Mouse (Mus musculus): ENCODE data around the gene Pdlim4. TPM values are rescaled to one million over a fixed set of nuclear protein-coding genes. Genes with fewer than 3 reads are reported as not detected.
"Not testable (repeated sequence)": the region's sequence is repeated elsewhere in the genome, so short reads cannot be mapped to it uniquely, and the experiment has no call there.

Gene Pdlim4
- polyA plus RNA-seq, 1 experiment from 2014 or later, result 44.8 TPM

- H3K9ac ChIP-seq (ENCODE audit: low read length), result no peak overlapping the region
- H3K4me3 ChIP-seq (ENCODE audit: low read depth, low read length), result no peak overlapping the region
- no peaks in the 10 kb centered on the region for H3K4me1 ChIP-seq (ENCODE audit: control insufficient read depth, insufficient read depth, low read length)
- ATAC-seq (no peak), DNase-seq (ENCODE audit: low spot score) (no peak)
- no peak overlapping the region for H3K27ac ChIP-seq (ENCODE audit: low read depth, low read length)
- H3K4me2 ChIP-seq (ENCODE audit: low read length), result no peak overlapping the region
- no peaks in the 10 kb centered on the region for H3K36me3 ChIP-seq (ENCODE audit: control insufficient read depth, insufficient read depth, low read length)
- H3K9me3 ChIP-seq (replicated peaks; ENCODE audit: control insufficient read depth, low read length), result no peaks in the 10 kb centered on the region
- WGBS, result 82% methylated on average over 11 of the region's 11 CpGs
- no peaks in the 10 kb centered on the region for H3K27me3 ChIP-seq (replicated peaks; ENCODE audit: control insufficient read depth, insufficient read depth, low read length)
These were observed 61.1 kb downstream of the Pdlim4 start for GRCm38 (mm10) chr11:54007717-54008116.

- Histone ChIP-seq H3K9me3 (replicated peaks; ENCODE audit: control insufficient read depth, low read length) (no peaks in the 10 kb centered on the region), H3K4me1 (ENCODE audit: control insufficient read depth, insufficient read depth, low read length) (no peaks in the 10 kb centered on the region), H3K27ac (ENCODE audit: low read depth, low read length) (no peak overlapping the region), H3K36me3 (ENCODE audit: control insufficient read depth, insufficient read depth, low read length) (no peaks in the 10 kb centered on the region), H3K9ac (ENCODE audit: low read length) (no peak overlapping the region), H3K4me3 (ENCODE audit: low read depth, low read length) (no peak overlapping the region), H3K4me2 (ENCODE audit: low read length) (no peak overlapping the region), H3K27me3 (replicated peaks; ENCODE audit: control insufficient read depth, insufficient read depth, low read length) (no peaks in the 10 kb centered on the region)
- 83% methylated on average over 4 of the region's 4 CpGs for WGBS
- no peak for ATAC-seq
- no peak for DNase-seq (ENCODE audit: low spot score)
These were observed 61.9 kb downstream of the Pdlim4 start for GRCm38 (mm10) chr11:54006901-54007300.

- H3K9ac ChIP-seq (ENCODE audit: low read length); H3K4me3 ChIP-seq (ENCODE audit: low read depth, low read length); H3K27me3 ChIP-seq (replicated peaks; ENCODE audit: control insufficient read depth, insufficient read depth, low read length); DNase-seq (ENCODE audit: low spot score); H3K27ac ChIP-seq (ENCODE audit: low read depth, low read length); H3K9me3 ChIP-seq (replicated peaks; ENCODE audit: control insufficient read depth, low read length); H3K4me2 ChIP-seq (ENCODE audit: low read length); H3K36me3 ChIP-seq (ENCODE audit: control insufficient read depth, insufficient read depth, low read length); ATAC-seq; H3K4me1 ChIP-seq (ENCODE audit: control insufficient read depth, insufficient read depth, low read length): not testable (repeated sequence)
- 82% methylated on average over 5 of the region's 5 CpGs for WGBS
These were observed 62.5 kb downstream of the Pdlim4 start for GRCm38 (mm10) chr11:54006362-54006761.

Other genes starting within 250 kb of the Pdlim4 start
- gene Gm12216, start 209.8 kb downstream of the Pdlim4 start, polyA plus RNA-seq (2014; fragmentation: Nextera tagmentation; extraction: Ambion mirVana), result not detected in 2 replicates
- gene Slc22a5, start 177.4 kb downstream of the Pdlim4 start, polyA plus RNA-seq (2014; fragmentation: Nextera tagmentation; extraction: Ambion mirVana), result 11.1 TPM in 2 replicates
- 1.2 and 2.0 TPM in 2 replicates for gene Slc22a21, start 88.7 kb downstream of the Pdlim4 start, polyA plus RNA-seq (2014; fragmentation: Nextera tagmentation; extraction: Ambion mirVana)
- gene Slc22a4, start 40.9 kb downstream of the Pdlim4 start, polyA plus RNA-seq (2014; fragmentation: Nextera tagmentation; extraction: Ambion mirVana), result 1.1 TPM in 2 replicates
- 4.9 and 7.2 TPM in 2 replicates for gene P4ha2, start 31.1 kb upstream of the Pdlim4 start, polyA plus RNA-seq (2014; fragmentation: Nextera tagmentation; extraction: Ambion mirVana)
- gene Csf2, start 180.7 kb upstream of the Pdlim4 start, polyA plus RNA-seq (2014; fragmentation: Nextera tagmentation; extraction: Ambion mirVana), result not detected in 2 replicates
- not detected in 2 replicates for gene Il3, start 198.3 kb upstream of the Pdlim4 start, polyA plus RNA-seq (2014; fragmentation: Nextera tagmentation; extraction: Ambion mirVana)
- gene Acsl6, start 234.8 kb upstream of the Pdlim4 start, polyA plus RNA-seq (2014; fragmentation: Nextera tagmentation; extraction: Ambion mirVana), result 22.1 and 32.4 TPM in 2 replicates

All from forebrain, embryonic 14.5 days (tissue).